Mouse (Mus musculus): ENCODE measurements around the gene Zfp740.

- TF ChIP-seq CTCF (IDR thresholded peaks at IDR 0.05; ENCODE audit: insufficient read depth, low read length) (no peak), POLR2A (IDR thresholded peaks at IDR 0.05; ENCODE audit: borderline replicate concordance, extremely low read depth, low read depth, low read length) (no peak)
These were observed 36.8 kb downstream of the Zfp740 start for GRCm38 (mm10) chr15:102239851-102240250.

Data from lung, adult 2 months (tissue).